Mouse (Mus musculus): ENCODE measurements around the gene Hipk2. TPM values are rescaled to one million over a fixed set of nuclear protein-coding genes. Genes with fewer than 3 reads are reported as not detected.

The Hipk2 gene
- polyA plus RNA-seq, 1 experiment from 2014 or later, result 13.7 TPM

DNA sequence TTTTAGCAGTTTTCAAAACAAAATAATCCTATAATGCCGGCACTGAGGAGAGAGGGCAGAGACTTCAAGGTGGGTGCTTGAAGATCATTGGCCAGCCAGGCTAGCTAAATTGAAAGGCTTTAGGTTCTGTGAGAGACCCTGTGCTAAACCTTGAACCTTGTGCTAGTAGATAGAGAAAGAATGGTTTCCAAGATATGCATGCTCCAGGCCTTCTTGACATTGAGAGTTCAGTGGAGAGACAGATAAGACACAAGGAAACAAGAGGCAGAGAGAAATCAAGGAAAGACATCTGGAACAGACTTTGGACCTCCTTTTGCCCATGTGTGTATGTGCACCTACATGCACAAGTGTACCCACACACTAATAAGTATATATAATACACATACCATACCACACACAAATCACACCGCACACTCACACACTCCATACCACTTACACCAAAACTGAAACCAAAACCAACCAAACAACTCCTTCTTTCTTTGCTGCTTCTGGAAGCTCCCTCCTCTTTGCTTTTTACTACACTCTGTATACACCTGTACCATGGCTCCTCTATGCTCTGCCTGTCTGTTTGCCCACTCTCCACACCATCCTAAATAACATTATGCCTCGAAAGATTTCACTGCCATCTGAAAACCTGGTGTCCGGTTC, 24.6 kb upstream of the Hipk2 start:
- Histone ChIP-seq H3K9me3 (ENCODE audit: control insufficient read depth, low read length) (no peaks in the 10 kb centered on the region), H3K4me2 (replicated peaks; ENCODE audit: low read depth) (no peak overlapping the region), H3K4me1 (replicated peaks; ENCODE audit: control insufficient read depth, insufficient read depth) (peaks cover 4% of the 10 kb centered on the region; the same call in 1 of the 2 replicates), H3K4me3 (ENCODE audit: low read depth, low read length) (no peak overlapping the region), H3K9ac (ENCODE audit: low read length) (no peak overlapping the region), H3K36me3 (ENCODE audit: control insufficient read depth, insufficient read depth, low read length) (no peaks in the 10 kb centered on the region), H3K27ac (replicated peaks) (no peak overlapping the region), H3K27me3 (ENCODE audit: control insufficient read depth, insufficient read depth, low read length) (no peaks in the 10 kb centered on the region)
- ATAC-seq (ENCODE audit: low FRiP score, low TSS enrichment), result 0 out of 2 replicates have a peak, but pooled peaks have one; percentile 13
- no peak for DNase-seq (ENCODE audit: low spot score)
- TF ChIP-seq CTCF (IDR thresholded peaks at IDR 0.05; ENCODE audit: low read depth) (no peak), EP300 (optimal IDR thresholded peaks at IDR 0.05) (no peak)
- 80% methylated on average over 4 of the region's 4 CpGs for WGBS

DNA sequence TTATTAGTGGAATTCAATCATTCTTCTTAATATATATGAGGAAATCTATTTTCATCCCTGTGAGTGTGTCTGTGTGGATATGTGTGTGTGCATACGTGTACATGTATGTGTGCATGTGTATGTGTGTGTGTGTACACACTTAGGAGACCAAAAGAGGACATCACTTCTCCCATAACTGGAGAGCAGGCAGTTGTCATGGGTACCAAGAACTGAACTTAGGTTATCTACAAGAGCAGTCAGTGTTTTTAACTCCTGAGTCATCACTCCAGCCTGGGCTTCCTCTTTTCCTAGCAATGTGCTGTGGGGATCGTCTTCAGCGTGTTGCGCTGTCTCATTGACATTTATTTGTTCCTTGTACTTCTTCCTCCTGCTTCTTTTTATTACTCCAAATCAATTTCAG, 24.1 kb upstream of the Hipk2 start:
- Histone ChIP-seq H3K36me3 (ENCODE audit: control insufficient read depth, insufficient read depth, low read length) (no peaks in the 10 kb centered on the region), H3K27me3 (ENCODE audit: control insufficient read depth, insufficient read depth, low read length) (no peaks in the 10 kb centered on the region), H3K9ac (ENCODE audit: low read length) (no peak overlapping the region), H3K27ac (replicated peaks) (no peak overlapping the region), H3K4me3 (ENCODE audit: low read depth, low read length) (no peak overlapping the region), H3K4me1 (replicated peaks; ENCODE audit: control insufficient read depth, insufficient read depth) (peaks cover 4% of the 10 kb centered on the region; the same call in 1 of the 2 replicates), H3K4me2 (replicated peaks; ENCODE audit: low read depth) (no peak overlapping the region), H3K9me3 (ENCODE audit: control insufficient read depth, low read length) (no peaks in the 10 kb centered on the region)
- 87% methylated on average over 4 of the region's 4 CpGs for WGBS
- TF ChIP-seq EP300 (optimal IDR thresholded peaks at IDR 0.05), result no peak
- TF ChIP-seq CTCF (IDR thresholded peaks at IDR 0.05; ENCODE audit: low read depth), result no peak
- ATAC-seq (ENCODE audit: low FRiP score, low TSS enrichment), result no peak
- no peak for DNase-seq (ENCODE audit: low spot score)

- Histone ChIP-seq H3K36me3 (ENCODE audit: control insufficient read depth, insufficient read depth, low read length) (no peaks in the 10 kb centered on the region), H3K27me3 (ENCODE audit: control insufficient read depth, insufficient read depth, low read length) (no peaks in the 10 kb centered on the region), H3K4me3 (ENCODE audit: low read depth, low read length) (no peak overlapping the region), H3K4me2 (replicated peaks; ENCODE audit: low read depth) (no peak overlapping the region), H3K9ac (ENCODE audit: low read length) (no peak overlapping the region), H3K9me3 (ENCODE audit: control insufficient read depth, low read length) (no peaks in the 10 kb centered on the region), H3K4me1 (replicated peaks; ENCODE audit: control insufficient read depth, insufficient read depth) (no peaks in the 10 kb centered on the region), H3K27ac (replicated peaks) (no peak overlapping the region)
- TF ChIP-seq EP300 (optimal IDR thresholded peaks at IDR 0.05) (no peak), CTCF (IDR thresholded peaks at IDR 0.05; ENCODE audit: low read depth) (no peak)
- DNase-seq (ENCODE audit: low spot score) (no peak), ATAC-seq (ENCODE audit: low FRiP score, low TSS enrichment) (no peak)
- 73% methylated on average over 3 of the region's 3 CpGs for WGBS
These were observed 17.6 kb upstream of the Hipk2 start for GRCm38 (mm10) chr6:38893615-38894014.

- ATAC-seq (ENCODE audit: low FRiP score, low TSS enrichment) (no peak), DNase-seq (ENCODE audit: low spot score) (no peak)
- Histone ChIP-seq H3K9ac (ENCODE audit: low read length) (no peak overlapping the region), H3K27me3 (ENCODE audit: control insufficient read depth, insufficient read depth, low read length) (no peaks in the 10 kb centered on the region), H3K4me3 (ENCODE audit: low read depth, low read length) (no peak overlapping the region), H3K4me1 (replicated peaks; ENCODE audit: control insufficient read depth, insufficient read depth) (no peaks in the 10 kb centered on the region), H3K36me3 (ENCODE audit: control insufficient read depth, insufficient read depth, low read length) (no peaks in the 10 kb centered on the region), H3K9me3 (ENCODE audit: control insufficient read depth, low read length) (no peaks in the 10 kb centered on the region), H3K27ac (replicated peaks) (no peak overlapping the region), H3K4me2 (replicated peaks; ENCODE audit: low read depth) (no peak overlapping the region)
- WGBS, result 59% methylated on average over 2 of the region's 2 CpGs
- TF ChIP-seq CTCF (IDR thresholded peaks at IDR 0.05; ENCODE audit: low read depth) (no peak), EP300 (optimal IDR thresholded peaks at IDR 0.05) (no peak)
These were observed 16.1 kb upstream of the Hipk2 start for GRCm38 (mm10) chr6:38892017-38892416.

DNA sequence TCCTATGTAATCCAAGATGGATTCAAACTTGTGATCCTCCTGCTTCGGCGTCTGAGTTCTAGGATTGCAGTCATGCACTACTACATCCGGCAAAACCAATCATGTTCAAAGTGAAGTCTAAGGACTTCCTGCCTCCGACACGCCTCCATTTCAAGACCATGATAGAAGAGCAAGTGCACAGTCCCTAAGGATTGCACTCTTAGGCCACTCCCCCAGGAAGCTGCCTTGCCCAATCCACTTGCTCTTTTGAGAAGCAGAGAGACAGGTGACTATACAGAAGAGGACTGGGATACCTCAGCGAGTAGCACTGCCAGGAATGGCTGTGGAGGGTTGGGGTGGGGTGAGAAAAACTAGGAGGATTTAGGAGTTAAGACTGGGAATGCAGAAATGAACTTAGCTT, 13.2 kb upstream of the Hipk2 start:
- ATAC-seq (ENCODE audit: low FRiP score, low TSS enrichment) (no peak), DNase-seq (ENCODE audit: low spot score) (no peak)
- no peaks in the 10 kb centered on the region for H3K4me1 ChIP-seq (replicated peaks; ENCODE audit: control insufficient read depth, insufficient read depth)
- H3K27ac ChIP-seq (replicated peaks), result no peak overlapping the region
- TF ChIP-seq EP300 (optimal IDR thresholded peaks at IDR 0.05) (no peak), CTCF (IDR thresholded peaks at IDR 0.05; ENCODE audit: low read depth) (no peak)
- H3K4me2 ChIP-seq (replicated peaks; ENCODE audit: low read depth), result no peak overlapping the region
- no peak overlapping the region for H3K4me3 ChIP-seq (ENCODE audit: low read depth, low read length)
- no peaks in the 10 kb centered on the region for H3K9me3 ChIP-seq (ENCODE audit: control insufficient read depth, low read length)
- no peak overlapping the region for H3K9ac ChIP-seq (ENCODE audit: low read length)
- WGBS, result 80% methylated on average over 6 of the region's 6 CpGs
- no peaks in the 10 kb centered on the region for H3K36me3 ChIP-seq (ENCODE audit: control insufficient read depth, insufficient read depth, low read length)
- no peaks in the 10 kb centered on the region for H3K27me3 ChIP-seq (ENCODE audit: control insufficient read depth, insufficient read depth, low read length)

DNA sequence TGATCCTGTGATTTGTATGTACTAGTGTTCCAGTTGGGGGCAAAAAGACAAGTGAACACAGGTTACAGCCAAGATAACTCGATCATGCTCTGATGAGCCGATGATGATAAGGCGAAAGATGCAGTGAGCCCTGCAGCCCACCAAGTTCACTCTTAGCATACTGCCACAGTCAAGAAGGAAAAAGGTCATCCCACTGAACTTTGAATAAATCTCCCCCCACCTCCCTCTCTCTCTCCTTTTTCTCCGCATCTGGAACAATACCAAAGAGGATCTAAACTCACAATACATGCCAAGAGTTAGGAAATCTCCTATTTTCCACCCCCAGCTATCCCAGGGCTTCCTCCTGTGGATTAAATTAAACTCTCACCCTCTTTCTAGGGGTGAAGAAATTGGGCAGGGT, 11.5 kb upstream of the Hipk2 start:
- Histone ChIP-seq H3K4me2 (replicated peaks; ENCODE audit: low read depth) (no peak overlapping the region), H3K9me3 (ENCODE audit: control insufficient read depth, low read length) (no peaks in the 10 kb centered on the region), H3K4me1 (replicated peaks; ENCODE audit: control insufficient read depth, insufficient read depth) (peaks cover 4% of the 10 kb centered on the region; the same call in 1 of the 2 replicates), H3K27ac (replicated peaks) (no peak overlapping the region), H3K9ac (ENCODE audit: low read length) (no peak overlapping the region), H3K4me3 (ENCODE audit: low read depth, low read length) (no peak overlapping the region), H3K36me3 (ENCODE audit: control insufficient read depth, insufficient read depth, low read length) (no peaks in the 10 kb centered on the region), H3K27me3 (ENCODE audit: control insufficient read depth, insufficient read depth, low read length) (no peaks in the 10 kb centered on the region)
- no peak for DNase-seq (ENCODE audit: low spot score)
- no peak for TF ChIP-seq EP300 (optimal IDR thresholded peaks at IDR 0.05)
- TF ChIP-seq CTCF (IDR thresholded peaks at IDR 0.05; ENCODE audit: low read depth), result no peak
- no peak for ATAC-seq (ENCODE audit: low FRiP score, low TSS enrichment)
- 82% methylated on average over 4 of the region's 4 CpGs for WGBS
